Mouse (Mus musculus) mouse trophoblast stem cell (cell line): ENCODE data around the gene Pex5.

ENCODE experiments used
- in situ Hi-C, 2 experiments: fragments of 300-500 bp; cut with MseI, MboI; formaldehyde crosslinking; loops; 2 replicates in 1 of 2; 3 replicates in 1 of 2; pipeline ENCODE4 v1.15.1; 2025

Pex5 gene

GRCm38 (mm10) chr6:124414927-124415325 lies at the start of gene Pex5:
Gene Pex5, minus strand, starts transcription at chr6:124415067.
- in situ Hi-C loops: no loop called here

GRCm38 (mm10) chr6:124463881-124464291 lies 49.0 kb upstream of the Pex5 start:
- in situ Hi-C loops: no loop called here

GRCm38 (mm10) chr6:124459388-124459787 lies 44.5 kb upstream of the Pex5 start:
- in situ Hi-C loops: no loop called here

- in situ Hi-C loops: no loop called here
These were observed 43.6 kb upstream of the Pex5 start for GRCm38 (mm10) chr6:124458505-124458904.

GRCm38 (mm10) chr6:124457827-124458226 lies 43.0 kb upstream of the Pex5 start:
- in situ Hi-C loops: no loop called here

- in situ Hi-C loops: no loop called here
These were observed 41.4 kb upstream of the Pex5 start for GRCm38 (mm10) chr6:124456243-124456642.

- in situ Hi-C loops: no loop called here
These were observed 38.9 kb upstream of the Pex5 start for GRCm38 (mm10) chr6:124453756-124454155.

GRCm38 (mm10) chr6:124451995-124452394 lies 37.1 kb upstream of the Pex5 start:
- in situ Hi-C loops: no loop called here

GRCm38 (mm10) chr6:124449668-124450383 lies 35.0 kb upstream of the Pex5 start:
- in situ Hi-C loops: no loop called here

- in situ Hi-C loops: no loop called here
These were observed 34.2 kb upstream of the Pex5 start for GRCm38 (mm10) chr6:124448959-124449667.

- in situ Hi-C loops: no loop called here
These were observed 33.5 kb upstream of the Pex5 start for GRCm38 (mm10) chr6:124448186-124448852.

- in situ Hi-C loops: no loop called here
These were observed 32.5 kb upstream of the Pex5 start for GRCm38 (mm10) chr6:124447356-124447755.

GRCm38 (mm10) chr6:124446459-124446858 lies 31.6 kb upstream of the Pex5 start:
- in situ Hi-C loops: no loop called here

GRCm38 (mm10) chr6:124446024-124446423 lies 31.2 kb upstream of the Pex5 start:
- in situ Hi-C loops: no loop called here

- in situ Hi-C loops: no loop called here
These were observed 28.5 kb upstream of the Pex5 start for GRCm38 (mm10) chr6:124443338-124443737.

GRCm38 (mm10) chr6:124436245-124436644 lies 21.4 kb upstream of the Pex5 start:
- in situ Hi-C loops: no loop called here

- in situ Hi-C loops: no loop called here
These were observed 20.3 kb upstream of the Pex5 start for GRCm38 (mm10) chr6:124435173-124435572.

GRCm38 (mm10) chr6:124433688-124434324 lies 18.9 kb upstream of the Pex5 start:
- in situ Hi-C loops: no loop called here

GRCm38 (mm10) chr6:124430784-124431495 lies 16.1 kb upstream of the Pex5 start:
- in situ Hi-C loops: no loop called here

- in situ Hi-C loops: no loop called here
These were observed 15.5 kb upstream of the Pex5 start for GRCm38 (mm10) chr6:124430379-124430778.

- in situ Hi-C loops: no loop called here
These were observed 13.1 kb upstream of the Pex5 start for GRCm38 (mm10) chr6:124427791-124428576.
